Mouse (Mus musculus) embryonic facial prominence, embryonic 13.5 days (tissue): ENCODE measurements at regions not wholly inside any gene's neighbourhood (a gene's known extent, or its start where the extent isn't known, plus 50 kb on each side); places are given as distances from the start of the nearest gene placed in this dataset.

ENCODE experiments used
- ATAC-seq: fragments of 200-750 bp; cut with Nextera tagmentation; 2 replicates; pipeline ENCODE4 v1.8.0; 2017; ENCODE audit warnings: low read depth; ENCODE audit not compliant: insufficient number of reproducible peaks, insufficient read depth, low FRiP score, low TSS enrichment
- H3K27ac ChIP-seq: fragments of 300-500 bp; sonication (generic); 2 replicates; pipeline ENCODE4 v1.5.1; 2015; ENCODE audit warnings: moderate library complexity, mild to moderate bottlenecking, inconsistent platforms
- H3K27me3 ChIP-seq: fragments of 300-500 bp; sonication (generic); 2 replicates; pipeline ENCODE4 v1.6.1; 2015; ENCODE audit warnings: mild to moderate bottlenecking, inconsistent platforms
- H3K36me3 ChIP-seq: fragments of 300-500 bp; sonication (generic); 2 replicates; pipeline ENCODE4 v1.6.1; 2015; ENCODE audit warnings: mild to moderate bottlenecking, inconsistent platforms
- H3K4me1 ChIP-seq: fragments of 300-500 bp; sonication (generic); 2 replicates; pipeline ENCODE4 v1.6.1; 2015; ENCODE audit warnings: inconsistent platforms
- H3K4me2 ChIP-seq: fragments of 300-500 bp; sonication (generic); 2 replicates; pipeline ENCODE4 v1.6.1; 2015; ENCODE audit warnings: moderate library complexity, mild to moderate bottlenecking, inconsistent platforms
- H3K4me3 ChIP-seq: fragments of 300-500 bp; sonication (generic); 2 replicates; pipeline ENCODE4 v1.5.1; 2015; ENCODE audit warnings: mild to moderate bottlenecking, inconsistent platforms
- H3K9ac ChIP-seq: fragments of 300-500 bp; sonication (generic); 2 replicates; pipeline ENCODE4 v1.6.1; 2015; ENCODE audit warnings: mild to moderate bottlenecking, inconsistent platforms
- H3K9me3 ChIP-seq: fragments of 300-500 bp; sonication (generic); 2 replicates; pipeline ENCODE4 v1.6.1; 2016; ENCODE audit warnings: inconsistent platforms
- WGBS: fragments of 180-500 bp; shearing (Covaris S2); methylation state at CpG from one replicate; pipeline ENCODE4 v1.1.7; 2015; ENCODE audit warnings: mixed read lengths; 5-methylcytosine and 5-hydroxymethylcytosine counted together

DNA sequence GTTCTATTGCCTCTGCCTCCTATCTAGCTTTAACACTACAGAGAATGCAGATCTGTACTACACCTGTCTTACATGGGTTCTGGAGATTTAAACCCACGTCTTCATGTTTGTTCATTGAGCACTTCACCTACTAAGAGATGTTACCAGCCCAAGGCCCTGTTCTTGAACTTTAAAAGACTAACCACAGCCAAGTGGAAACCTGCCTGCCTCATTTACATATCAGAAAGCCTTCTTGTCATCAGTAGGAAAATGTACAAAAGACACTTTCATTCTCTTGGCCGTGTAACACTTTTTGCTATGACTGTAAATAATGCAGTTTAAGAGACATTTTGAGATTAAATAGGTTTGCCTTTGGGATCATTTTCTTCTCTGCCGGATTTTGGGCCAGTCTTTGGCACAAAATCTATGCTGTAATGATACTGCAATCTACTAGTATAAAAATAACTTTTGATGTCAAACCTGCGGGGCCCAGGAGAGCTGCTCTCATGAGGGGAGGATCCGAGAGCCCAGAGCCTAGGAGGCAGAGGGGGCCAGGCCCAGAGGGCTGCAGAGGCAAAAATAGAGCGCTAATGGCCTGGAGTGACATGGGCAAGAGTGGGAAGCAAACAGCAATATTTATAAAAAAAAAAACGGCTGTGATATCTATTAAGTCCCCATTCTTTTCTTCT lies 318.4 kb upstream of the Myo3a start:
- ATAC-seq, result no peak
- Histone ChIP-seq H3K27ac (no peak overlapping the region), H3K9ac (no peak overlapping the region), H3K27me3 (no peaks in the 10 kb centered on the region), H3K36me3 (no peaks in the 10 kb centered on the region), H3K4me1 (no peaks in the 10 kb centered on the region), H3K4me3 (peak overlapping the region; percentile 31; the same call in 1 of the 2 replicates), H3K9me3 (0 out of 2 replicates have a peak, but pooled peaks cover 5% of the 10 kb centered on the region), H3K4me2 (peak overlapping the region; percentile 51)
- WGBS, result 65% methylated on average over 7 of the region's 7 CpGs

DNA sequence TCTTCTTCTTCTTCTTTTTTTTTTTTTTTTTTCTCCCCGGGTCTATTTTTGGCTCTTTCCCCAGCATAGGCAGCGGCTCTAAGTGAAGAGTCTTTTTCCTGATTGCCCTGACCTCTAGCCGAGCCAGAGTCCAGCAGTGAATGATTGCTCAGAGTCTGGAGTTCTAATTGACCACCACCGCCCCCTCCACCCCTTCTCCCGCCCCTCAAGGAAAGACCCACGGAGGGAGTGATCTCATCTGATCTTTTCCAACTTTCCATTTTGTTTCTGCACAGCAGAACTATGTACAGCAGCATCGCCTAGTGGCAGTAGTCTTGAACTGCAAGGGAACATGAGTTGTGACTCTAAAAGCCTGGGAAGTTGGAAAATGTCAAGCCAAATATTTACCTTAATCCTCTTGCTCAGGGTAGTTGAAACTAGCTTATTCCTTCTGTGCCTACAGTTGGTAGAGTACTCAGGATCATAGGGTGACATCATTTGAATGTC lies 317.8 kb upstream of the Myo3a start:
- Histone ChIP-seq H3K27me3 (no peaks in the 10 kb centered on the region), H3K9me3 (0 out of 2 replicates have a peak, but pooled peaks cover 5% of the 10 kb centered on the region), H3K4me2 (peak overlapping the region; percentile 51), H3K27ac (no peak overlapping the region), H3K4me1 (no peaks in the 10 kb centered on the region), H3K36me3 (no peaks in the 10 kb centered on the region), H3K9ac (no peak overlapping the region), H3K4me3 (peak overlapping the region; percentile 31)
- whole genome bisulfite sequencing, result 11% methylated on average over 7 of the region's 7 CpGs
- ATAC-seq, result no peak

DNA sequence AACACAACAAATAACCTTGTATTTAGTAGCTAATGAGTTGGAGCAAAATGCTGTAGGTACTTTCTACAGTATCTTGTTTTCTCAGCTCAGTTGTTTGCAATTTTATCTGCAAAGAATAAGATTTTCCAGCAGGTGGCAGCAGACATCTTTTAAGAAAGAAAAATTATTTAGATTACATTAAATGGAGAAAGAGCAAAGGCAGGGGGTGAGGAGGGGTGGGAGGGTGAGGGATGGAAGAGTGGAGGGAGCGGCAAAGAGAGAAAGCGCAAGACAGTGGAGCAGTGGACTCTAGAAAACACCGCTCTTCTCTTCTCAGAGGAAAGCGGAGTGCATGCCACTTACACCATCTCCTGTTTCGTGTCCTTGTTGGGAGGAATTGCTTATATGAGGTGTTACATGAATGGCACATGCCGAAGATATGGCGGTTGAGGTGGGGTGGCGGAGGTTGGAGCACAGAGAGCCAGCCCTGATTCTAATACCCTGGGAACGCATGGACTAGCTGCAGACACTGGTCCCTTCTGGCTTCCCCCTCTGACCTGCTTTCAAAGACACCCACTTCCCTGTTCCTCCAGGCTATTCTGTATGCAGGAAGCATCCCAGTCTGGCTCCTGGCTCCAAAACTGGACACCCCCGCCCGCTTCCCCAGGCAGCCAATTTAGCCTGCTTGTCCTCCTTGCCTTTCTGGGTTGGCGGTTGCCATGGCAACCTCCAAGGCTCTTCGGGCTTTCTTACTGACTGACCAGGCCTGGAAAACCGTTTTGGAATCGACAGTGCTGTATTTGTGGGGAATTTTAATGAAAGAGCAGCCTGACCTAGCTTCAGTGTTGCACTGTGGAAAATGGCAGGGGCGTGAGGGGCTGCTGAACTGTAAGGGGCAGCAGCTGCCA lies 309.3 kb upstream of the Myo3a start:
- Histone ChIP-seq H3K4me3 (peak overlapping the region; percentile 39), H3K9ac (peak overlapping the region; percentile 54; the same call in 1 of the 2 replicates), H3K9me3 (no peaks in the 10 kb centered on the region), H3K27me3 (no peaks in the 10 kb centered on the region), H3K36me3 (no peaks in the 10 kb centered on the region), H3K4me2 (peak overlapping the region; percentile 60), H3K27ac (no peak overlapping the region), H3K4me1 (peaks cover 6% of the 10 kb centered on the region)
- 12% methylated on average over 16 of the region's 16 CpGs for WGBS
- peak; percentile 71 for ATAC-seq

GRCm38 (mm10) chr2:21919091-21919490 lies 308.2 kb upstream of the Myo3a start:
- Histone ChIP-seq H3K27me3 (no peaks in the 10 kb centered on the region), H3K36me3 (no peaks in the 10 kb centered on the region), H3K4me3 (no peak overlapping the region), H3K27ac (no peak overlapping the region), H3K4me2 (no peak overlapping the region), H3K9me3 (no peaks in the 10 kb centered on the region), H3K4me1 (peaks cover 6% of the 10 kb centered on the region), H3K9ac (no peak overlapping the region)
- WGBS, result 74% methylated on average over 2 of the region's 2 CpGs
- ATAC-seq, result no peak

GRCm38 (mm10) chr2:21927656-21928055 lies 299.6 kb upstream of the Myo3a start:
- WGBS, result 49% methylated on average over 1 of the region's 1 CpGs
- no peak overlapping the region for H3K4me2 ChIP-seq
- H3K27me3 ChIP-seq, result no peaks in the 10 kb centered on the region
- H3K9me3 ChIP-seq, result no peaks in the 10 kb centered on the region
- H3K4me3 ChIP-seq, result no peak overlapping the region
- no peaks in the 10 kb centered on the region for H3K4me1 ChIP-seq
- ATAC-seq, result no peak
- H3K36me3 ChIP-seq, result no peaks in the 10 kb centered on the region
- H3K9ac ChIP-seq, result no peak overlapping the region
- no peak overlapping the region for H3K27ac ChIP-seq

- Histone ChIP-seq H3K4me1 (no peaks in the 10 kb centered on the region), H3K27me3 (no peaks in the 10 kb centered on the region), H3K9ac (no peak overlapping the region), H3K4me3 (no peak overlapping the region), H3K9me3 (no peaks in the 10 kb centered on the region), H3K27ac (no peak overlapping the region), H3K36me3 (no peaks in the 10 kb centered on the region), H3K4me2 (no peak overlapping the region)
- ATAC-seq, result no peak
- 92% methylated on average over 3 of the region's 3 CpGs for WGBS
Measured at GRCm38 (mm10) chr2:21939993-21940392, 287.3 kb upstream of the Myo3a start.

- Histone ChIP-seq H3K9me3 (no peaks in the 10 kb centered on the region), H3K27ac (no peak overlapping the region), H3K9ac (no peak overlapping the region), H3K36me3 (no peaks in the 10 kb centered on the region), H3K4me3 (no peak overlapping the region), H3K4me1 (no peaks in the 10 kb centered on the region), H3K4me2 (no peak overlapping the region), H3K27me3 (no peaks in the 10 kb centered on the region)
- no peak for ATAC-seq
- 47% methylated on average over 4 of the region's 4 CpGs for WGBS
Measured at GRCm38 (mm10) chr2:21940797-21941487, 286.4 kb upstream of the Myo3a start.

DNA sequence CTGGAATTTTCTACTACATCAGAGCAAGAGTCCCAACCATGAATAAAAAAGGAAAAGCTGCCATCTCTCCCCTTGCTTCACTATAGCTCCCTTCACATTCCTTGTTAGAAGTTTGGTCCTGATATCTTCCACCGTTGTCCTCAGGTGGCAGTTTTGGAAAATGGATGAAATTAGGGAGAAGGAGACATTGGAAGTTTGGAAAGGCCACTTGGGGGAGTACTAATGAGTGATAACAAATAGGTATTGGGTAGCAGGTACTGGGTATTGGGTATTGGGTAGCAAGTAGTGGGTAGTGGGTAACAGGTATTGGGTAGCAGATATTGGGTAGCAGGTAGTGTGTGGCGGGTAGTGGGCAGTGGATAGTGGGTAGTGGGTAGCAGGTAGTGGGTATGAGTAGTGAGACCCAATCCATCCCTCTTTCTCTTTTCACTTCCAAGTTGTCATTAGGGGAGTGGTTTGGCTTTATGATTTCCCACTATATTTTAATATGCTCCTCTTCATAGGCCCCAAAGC lies 285.8 kb upstream of the Myo3a start:
- no peak for ATAC-seq
- H3K27ac ChIP-seq, result no peak overlapping the region
- H3K4me3 ChIP-seq, result no peak overlapping the region
- 69% methylated on average over 2 of the region's 2 CpGs for WGBS
- H3K9ac ChIP-seq, result no peak overlapping the region
- H3K27me3 ChIP-seq, result no peaks in the 10 kb centered on the region
- H3K4me1 ChIP-seq, result no peaks in the 10 kb centered on the region
- H3K9me3 ChIP-seq, result no peaks in the 10 kb centered on the region
- no peak overlapping the region for H3K4me2 ChIP-seq
- H3K36me3 ChIP-seq, result no peaks in the 10 kb centered on the region

- no peak overlapping the region for H3K27ac ChIP-seq
- no peaks in the 10 kb centered on the region for H3K4me1 ChIP-seq
- WGBS, result 87% methylated on average over 2 of the region's 2 CpGs
- no peak overlapping the region for H3K4me2 ChIP-seq
- no peak for ATAC-seq
- no peaks in the 10 kb centered on the region for H3K27me3 ChIP-seq
- no peaks in the 10 kb centered on the region for H3K9me3 ChIP-seq
- H3K4me3 ChIP-seq, result no peak overlapping the region
- H3K9ac ChIP-seq, result no peak overlapping the region
- no peaks in the 10 kb centered on the region for H3K36me3 ChIP-seq
Measured at GRCm38 (mm10) chr2:21943676-21944075, 283.6 kb upstream of the Myo3a start.

DNA sequence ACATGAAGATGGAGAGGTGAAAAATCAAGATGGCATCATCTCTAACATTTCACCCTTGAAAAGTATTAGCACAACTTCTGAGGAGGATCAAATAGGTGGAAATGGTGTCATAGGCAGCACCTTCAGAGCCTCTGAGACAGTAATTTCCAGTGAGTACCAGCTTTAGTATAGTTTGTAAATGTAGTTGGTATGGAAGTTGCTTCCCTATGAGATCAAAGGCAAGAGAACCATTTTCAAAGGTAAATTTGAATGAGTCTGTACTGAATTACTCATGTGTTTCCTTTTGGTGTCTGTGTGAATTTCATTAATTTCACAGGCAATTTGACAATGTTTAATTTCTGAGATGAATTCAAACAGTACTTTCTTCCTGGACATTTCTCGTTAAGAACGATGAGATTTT lies 280.8 kb upstream of the Myo3a start:
- Histone ChIP-seq H3K27ac (no peak overlapping the region), H3K9ac (no peak overlapping the region), H3K4me1 (no peaks in the 10 kb centered on the region), H3K4me3 (no peak overlapping the region), H3K9me3 (no peaks in the 10 kb centered on the region), H3K36me3 (no peaks in the 10 kb centered on the region), H3K4me2 (no peak overlapping the region), H3K27me3 (no peaks in the 10 kb centered on the region)
- no peak for ATAC-seq
- 92% methylated on average over 2 of the region's 2 CpGs for WGBS

GRCm38 (mm10) chr2:21951279-21951678 lies 276.0 kb upstream of the Myo3a start:
- WGBS, result 68% methylated on average over 3 of the region's 3 CpGs
- no peaks in the 10 kb centered on the region for H3K9me3 ChIP-seq
- H3K4me2 ChIP-seq, result no peak overlapping the region
- no peak overlapping the region for H3K9ac ChIP-seq
- no peaks in the 10 kb centered on the region for H3K4me1 ChIP-seq
- no peak for ATAC-seq
- H3K27ac ChIP-seq, result no peak overlapping the region
- H3K27me3 ChIP-seq, result no peaks in the 10 kb centered on the region
- no peak overlapping the region for H3K4me3 ChIP-seq
- no peaks in the 10 kb centered on the region for H3K36me3 ChIP-seq
